Mouse (Mus musculus) liver, embryonic 15.5 days (tissue): ENCODE results near the gene Men1. TPM values are rescaled to one million over a fixed set of nuclear protein-coding genes. Genes with fewer than 3 reads are reported as not detected.

Experiments
- ATAC-seq: fragments of 200-750 bp; cut with Nextera tagmentation; 2 replicates; pipeline ENCODE4 v1.8.0; 2017; ENCODE audit warnings: moderate number of reproducible peaks, mild to moderate bottlenecking, moderate library complexity; ENCODE audit not compliant: insufficient read depth
- H3K27ac ChIP-seq: fragments of 300-500 bp; sonication (generic); replicated peaks from 2 replicates; pipeline ENCODE4 v1.5.1; 2015; ENCODE audit warnings: mild to moderate bottlenecking, inconsistent platforms
- H3K27me3 ChIP-seq: fragments of 300-500 bp; sonication (generic); 2 replicates; pipeline ENCODE4 v1.6.1; 2015; ENCODE audit warnings: mild to moderate bottlenecking, inconsistent platforms
- H3K36me3 ChIP-seq: fragments of 300-500 bp; sonication (generic); replicated peaks from 2 replicates; pipeline ENCODE4 v1.6.1; 2015; ENCODE audit warnings: moderate library complexity, mild to moderate bottlenecking, inconsistent platforms
- H3K4me1 ChIP-seq: fragments of 300-500 bp; sonication (generic); replicated peaks from 2 replicates; pipeline ENCODE4 v1.6.1; 2015; ENCODE audit warnings: inconsistent platforms
- H3K4me2 ChIP-seq: fragments of 300-500 bp; sonication (generic); 2 replicates; pipeline ENCODE4 v1.6.1; 2015; ENCODE audit warnings: moderate library complexity, mild to moderate bottlenecking, inconsistent platforms
- H3K4me3 ChIP-seq: fragments of 300-500 bp; sonication (generic); replicated peaks from 2 replicates; pipeline ENCODE4 v1.5.1; 2015; ENCODE audit warnings: mild to moderate bottlenecking, inconsistent platforms
- H3K9ac ChIP-seq: fragments of 300-500 bp; sonication (generic); 2 replicates; pipeline ENCODE4 v1.6.1; 2015; ENCODE audit warnings: moderate library complexity, mild to moderate bottlenecking, inconsistent platforms
- H3K9me3 ChIP-seq: fragments of 300-500 bp; sonication (generic); replicated peaks from 2 replicates; pipeline ENCODE4 v1.6.1; 2016; ENCODE audit warnings: inconsistent platforms
- WGBS: fragments of 180-500 bp; shearing (Covaris S2); methylation state at CpG from one replicate; pipeline ENCODE4 v1.1.7; 2015; ENCODE audit warnings: mixed read lengths; ENCODE audit not compliant: insufficient replicate concordance; 5-methylcytosine and 5-hydroxymethylcytosine counted together
- microRNA-seq: library from miRNA; unstranded; fragments of <30 nt; microRNA quantifications from one replicate; pipeline ENCODE4, GENCODE M21; 2016
- polyA plus RNA-seq: library from polyadenylated mRNA; unstranded; fragments of >200 nt; fragmentation: Nextera tagmentation; extraction: Ambion mirVana; gene quantifications from 2 replicates; pipeline ENCODE4 v1.2.1, GENCODE M21; 2015

The Men1 gene
- polyA plus RNA-seq, 1 experiment from 2014 or later: 25.1 TPM

DNA sequence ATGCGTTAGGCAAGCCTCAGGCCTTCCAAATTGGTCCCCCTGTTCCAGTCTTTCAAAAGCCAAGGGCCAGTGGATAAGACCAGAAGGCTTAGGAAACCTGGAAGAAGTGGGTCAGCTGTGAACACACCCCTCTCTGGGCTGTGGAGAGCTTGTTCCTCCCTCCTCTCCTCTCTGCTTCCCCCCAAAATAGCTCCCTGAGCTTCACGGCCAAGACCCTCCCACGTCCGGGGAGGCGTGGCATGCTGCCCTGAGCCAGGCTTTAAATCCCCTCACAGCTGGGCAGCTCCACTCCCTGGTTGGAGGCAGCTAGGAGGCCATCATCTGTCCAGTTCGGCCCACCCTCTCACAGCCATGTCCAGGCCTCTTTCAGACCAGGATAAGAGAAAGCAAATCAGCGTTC lies 49.3 kb downstream of the Men1 start, which contains the start of gene Pygm:
Gene Pygm (plus strand): TSS at position 272 of the 400 bp plus-strand sequence.
- no peaks in the 10 kb centered on the region for H3K9me3 ChIP-seq
- no peaks in the 10 kb centered on the region for H3K4me1 ChIP-seq
- ATAC-seq: no peak
- 21% methylated on average over 7 of the region's 7 CpGs for WGBS
- peaks cover 14% of the 10 kb centered on the region for H3K36me3 ChIP-seq
- H3K9ac ChIP-seq: no peak within 1 kb of the TSS
- no peak within 1 kb of the TSS for H3K4me2 ChIP-seq
- 0 out of 2 replicates have a peak, but pooled peaks cover 9% of the 10 kb centered on the region for H3K27me3 ChIP-seq
- H3K4me3 ChIP-seq: no peak within 1 kb of the TSS
- H3K27ac ChIP-seq: no peak within 1 kb of the TSS

DNA sequence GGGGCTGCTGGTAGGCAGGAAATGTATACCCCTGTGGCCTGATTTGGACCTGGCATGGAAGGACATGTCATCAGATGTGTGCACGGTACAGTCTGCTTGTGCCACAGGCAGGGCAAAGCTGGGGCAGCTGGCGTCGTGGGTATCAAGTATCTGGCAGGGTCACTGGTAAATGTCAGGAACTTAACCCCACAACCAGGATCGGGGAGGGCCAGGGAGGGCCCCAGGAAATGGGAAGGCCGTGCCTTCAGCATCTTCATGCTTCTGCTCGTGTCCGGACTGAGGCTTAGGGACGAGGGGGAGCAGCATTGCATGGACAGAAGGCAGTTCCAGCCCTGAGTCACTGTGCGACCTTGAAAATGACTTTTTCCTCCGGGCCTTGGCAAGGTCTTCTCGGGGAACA lies 50.2 kb downstream of the Men1 start:
- no peak for ATAC-seq
- no peak overlapping the region for H3K4me2 ChIP-seq
- no peak overlapping the region for H3K27ac ChIP-seq
- no peak overlapping the region for H3K4me3 ChIP-seq
- H3K9me3 ChIP-seq: no peaks in the 10 kb centered on the region
- no peak overlapping the region for H3K9ac ChIP-seq
- 65% methylated on average over 11 of the region's 11 CpGs for WGBS
- H3K4me1 ChIP-seq: 0 out of 2 replicates have a peak, but pooled peaks cover 6% of the 10 kb centered on the region
- 0 out of 2 replicates have a peak, but pooled peaks cover 5% of the 10 kb centered on the region for H3K36me3 ChIP-seq
- H3K27me3 ChIP-seq: 0 out of 2 replicates have a peak, but pooled peaks cover 10% of the 10 kb centered on the region

DNA sequence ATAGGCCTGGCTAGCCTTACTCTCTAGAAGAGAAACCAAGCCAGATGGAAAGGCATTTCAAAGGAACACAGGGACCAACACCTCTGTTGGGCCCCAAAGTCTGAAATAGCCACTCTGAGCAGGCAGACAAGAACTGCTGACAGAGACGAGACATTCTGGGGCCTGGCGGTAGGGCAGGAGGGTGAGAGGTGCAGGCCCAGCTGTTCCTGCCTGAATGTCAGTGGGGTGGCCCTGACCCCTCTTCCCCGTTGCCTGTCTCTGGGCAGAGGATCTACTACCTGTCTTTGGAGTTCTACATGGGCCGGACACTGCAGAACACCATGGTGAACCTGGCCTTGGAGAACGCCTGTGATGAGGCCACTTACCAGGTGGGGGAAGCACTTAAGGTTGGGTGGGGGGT lies 50.6 kb downstream of the Men1 start:
- no peak overlapping the region for H3K27ac ChIP-seq
- 0 out of 2 replicates have a peak, but pooled peaks cover 4% of the 10 kb centered on the region for H3K36me3 ChIP-seq
- H3K4me3 ChIP-seq: no peak overlapping the region
- no peaks in the 10 kb centered on the region for H3K9me3 ChIP-seq
- ATAC-seq: no peak
- no peak overlapping the region for H3K4me2 ChIP-seq
- H3K4me1 ChIP-seq: peaks cover 11% of the 10 kb centered on the region; the same call in 1 of the 2 replicates
- 0 out of 2 replicates have a peak, but pooled peaks cover 10% of the 10 kb centered on the region for H3K27me3 ChIP-seq
- no peak overlapping the region for H3K9ac ChIP-seq
- WGBS: 67% methylated on average over 5 of the region's 5 CpGs

DNA sequence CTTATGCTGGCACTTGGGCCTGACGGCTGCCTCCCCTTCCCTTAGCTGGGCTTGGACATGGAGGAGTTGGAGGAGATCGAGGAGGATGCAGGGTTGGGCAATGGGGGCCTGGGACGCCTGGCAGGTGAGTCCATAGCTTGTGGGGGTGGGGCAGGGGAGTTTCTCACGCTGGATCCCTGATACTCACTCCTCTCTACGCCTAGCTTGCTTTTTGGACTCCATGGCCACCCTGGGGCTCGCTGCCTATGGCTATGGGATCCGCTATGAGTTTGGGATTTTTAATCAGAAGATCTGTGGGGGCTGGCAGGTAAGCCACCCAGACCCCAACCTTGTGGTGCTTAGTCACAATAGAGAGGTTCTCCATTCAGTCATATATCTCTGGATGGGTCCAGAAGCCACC lies 51.0 kb downstream of the Men1 start:
- no peaks in the 10 kb centered on the region for H3K9me3 ChIP-seq
- 0 out of 2 replicates have a peak, but pooled peaks cover 10% of the 10 kb centered on the region for H3K27me3 ChIP-seq
- 0 out of 2 replicates have a peak, but pooled peaks cover under 1% of the 10 kb centered on the region for H3K36me3 ChIP-seq
- WGBS: 55% methylated on average over 7 of the region's 7 CpGs
- no peak overlapping the region for H3K4me2 ChIP-seq
- no peak for ATAC-seq
- no peak overlapping the region for H3K4me3 ChIP-seq
- H3K27ac ChIP-seq: no peak overlapping the region
- H3K4me1 ChIP-seq: peaks cover 13% of the 10 kb centered on the region; the same call in 1 of the 2 replicates
- H3K9ac ChIP-seq: no peak overlapping the region

DNA sequence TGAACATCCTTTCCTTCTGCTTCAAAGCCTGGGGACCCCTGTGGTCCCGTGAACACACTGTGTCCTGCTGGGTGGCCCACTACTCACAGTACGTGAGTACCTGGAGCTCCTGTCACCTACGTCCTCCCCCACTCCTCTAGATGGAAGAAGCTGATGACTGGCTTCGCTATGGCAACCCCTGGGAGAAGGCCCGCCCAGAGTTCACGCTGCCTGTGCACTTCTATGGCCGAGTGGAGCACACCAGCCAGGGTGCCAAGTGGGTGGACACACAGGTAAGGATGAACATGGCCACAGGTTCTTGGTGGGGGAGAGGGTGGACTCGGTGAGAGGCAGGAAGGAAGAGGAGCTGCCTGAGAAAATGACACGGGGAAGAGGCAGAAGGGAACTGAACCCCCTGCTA lies 51.5 kb downstream of the Men1 start:
- Histone ChIP-seq H3K9ac (no peak overlapping the region), H3K4me3 (no peak overlapping the region), H3K36me3 (no peaks in the 10 kb centered on the region), H3K9me3 (no peaks in the 10 kb centered on the region), H3K27me3 (0 out of 2 replicates have a peak, but pooled peaks cover 10% of the 10 kb centered on the region), H3K27ac (no peak overlapping the region), H3K4me2 (no peak overlapping the region), H3K4me1 (peaks cover 13% of the 10 kb centered on the region; the same call in 1 of the 2 replicates)
- WGBS: 61% methylated on average over 9 of the region's 9 CpGs
- no peak for ATAC-seq

DNA sequence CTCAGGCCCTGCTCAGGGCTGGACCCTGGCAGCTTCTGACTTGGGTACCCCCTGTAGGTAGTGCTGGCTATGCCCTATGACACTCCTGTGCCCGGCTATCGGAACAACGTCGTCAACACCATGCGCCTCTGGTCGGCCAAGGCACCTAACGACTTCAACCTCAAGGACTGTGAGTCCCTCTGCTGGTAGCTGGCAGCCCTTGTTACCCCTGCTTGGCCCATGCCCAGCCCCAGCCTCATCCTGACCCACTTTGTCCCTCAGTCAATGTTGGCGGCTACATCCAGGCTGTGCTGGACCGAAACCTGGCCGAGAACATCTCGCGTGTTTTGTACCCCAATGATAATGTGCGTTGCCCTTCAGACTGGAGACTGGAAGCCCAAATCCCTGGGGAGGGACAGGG lies 53.2 kb downstream of the Men1 start:
- Histone ChIP-seq H3K9me3 (no peaks in the 10 kb centered on the region), H3K4me3 (no peak overlapping the region), H3K27ac (no peak overlapping the region), H3K9ac (no peak overlapping the region), H3K36me3 (no peaks in the 10 kb centered on the region), H3K4me1 (peaks cover 13% of the 10 kb centered on the region; the same call in 1 of the 2 replicates), H3K27me3 (0 out of 2 replicates have a peak, but pooled peaks cover 10% of the 10 kb centered on the region), H3K4me2 (no peak overlapping the region)
- 68% methylated on average over 13 of the region's 13 CpGs for WGBS
- no peak for ATAC-seq

DNA sequence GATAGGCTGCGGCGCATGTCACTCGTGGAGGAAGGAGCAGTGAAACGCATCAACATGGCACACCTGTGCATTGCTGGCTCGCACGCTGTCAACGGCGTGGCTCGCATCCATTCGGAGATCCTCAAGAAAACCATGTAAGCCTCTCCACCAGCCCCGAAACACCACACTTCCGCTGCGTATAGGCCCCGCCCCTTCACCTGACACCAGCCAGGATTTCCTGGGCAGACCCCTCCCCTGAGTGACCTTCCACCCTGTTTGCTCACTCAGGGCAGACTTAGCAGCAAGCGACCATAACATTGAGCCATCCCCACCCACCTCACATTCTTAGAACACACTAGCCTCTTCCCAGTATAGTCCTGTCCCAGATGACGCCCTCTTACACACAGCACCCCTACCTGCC lies 55.0 kb downstream of the Men1 start:
- H3K9me3 ChIP-seq: no peaks in the 10 kb centered on the region
- 8% methylated on average over 16 of the region's 16 CpGs for WGBS
- H3K4me3 ChIP-seq: peak overlapping the region; percentile 39
- 0 out of 2 replicates have a peak, but pooled peaks cover 10% of the 10 kb centered on the region for H3K27me3 ChIP-seq
- H3K36me3 ChIP-seq: no peaks in the 10 kb centered on the region
- H3K4me1 ChIP-seq: peaks cover 13% of the 10 kb centered on the region; the same call in 1 of the 2 replicates
- H3K4me2 ChIP-seq: peak overlapping the region; percentile 57
- peak; percentile 55 for ATAC-seq
- H3K9ac ChIP-seq: no peak overlapping the region
- H3K27ac ChIP-seq: no peak overlapping the region

DNA sequence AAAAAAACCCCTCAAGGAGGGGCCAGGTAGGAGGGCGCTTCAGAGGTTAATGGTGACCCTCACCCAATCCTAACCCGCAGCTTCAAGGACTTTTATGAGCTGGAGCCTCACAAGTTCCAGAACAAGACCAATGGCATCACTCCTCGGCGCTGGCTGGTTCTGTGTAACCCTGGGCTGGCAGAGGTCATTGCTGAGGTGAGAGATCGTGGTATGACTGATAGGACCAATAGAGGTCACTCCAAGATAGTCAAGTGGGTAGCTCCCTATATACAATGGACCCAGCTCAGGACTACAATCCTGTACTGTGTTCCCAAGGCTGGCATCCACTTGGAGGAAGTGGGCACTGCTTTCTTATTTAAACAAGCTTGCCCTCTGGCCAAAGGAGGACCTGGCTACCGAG lies 55.5 kb downstream of the Men1 start:
- ATAC-seq: no peak
- no peaks in the 10 kb centered on the region for H3K36me3 ChIP-seq
- H3K4me3 ChIP-seq: no peak overlapping the region
- 0 out of 2 replicates have a peak, but pooled peaks cover 10% of the 10 kb centered on the region for H3K27me3 ChIP-seq
- H3K4me1 ChIP-seq: peaks cover 13% of the 10 kb centered on the region; the same call in 1 of the 2 replicates
- H3K4me2 ChIP-seq: peak overlapping the region; percentile 57
- H3K9me3 ChIP-seq: no peaks in the 10 kb centered on the region
- WGBS: 43% methylated on average over 6 of the region's 6 CpGs
- H3K27ac ChIP-seq: no peak overlapping the region
- no peak overlapping the region for H3K9ac ChIP-seq

Small RNA genes lying within 50 kb of the gene (microRNA-seq; reads per million reads assigned to microRNA genes)
- 1.3 reads per million for gene Mir6989

Other genes with a start within 250 kb of the Men1 start
- 34.5 and 35.4 TPM in 2 replicates for gene Cdca5, start 250.0 kb upstream of the Men1 start, polyA plus RNA-seq
- gene AC131692.1, start 240.6 kb upstream of the Men1 start, polyA plus RNA-seq: 0.23 and 0.25 TPM in 2 replicates
- gene Naaladl1, start 229.2 kb upstream of the Men1 start, polyA plus RNA-seq: 3.5 and 3.7 TPM in 2 replicates
- 23.2 and 24.0 TPM in 2 replicates for gene Sac3d1, start 216.3 kb upstream of the Men1 start, polyA plus RNA-seq
- 58.5 and 66.0 TPM in 2 replicates for gene Snx15, start 206.7 kb upstream of the Men1 start, polyA plus RNA-seq
- gene Batf2, start 194.0 kb upstream of the Men1 start, polyA plus RNA-seq: 0.17 and 0.44 TPM in 2 replicates
- gene Arl2, start 193.4 kb upstream of the Men1 start, polyA plus RNA-seq: 26.0 and 28.8 TPM in 2 replicates
- not detected in 2 replicates for gene Majin, start 150.6 kb upstream of the Men1 start, polyA plus RNA-seq
- 0.15 and 0.28 TPM in 2 replicates for gene Gpha2, start 108.6 kb upstream of the Men1 start, polyA plus RNA-seq
- gene Ppp2r5b, start 99.1 kb upstream of the Men1 start, polyA plus RNA-seq: 3.3 and 5.0 TPM in 2 replicates
- gene Atg2a, start 93.3 kb upstream of the Men1 start, polyA plus RNA-seq: 4.7 and 5.8 TPM in 2 replicates
- gene Ehd1, start 58.3 kb upstream of the Men1 start, polyA plus RNA-seq: 64.0 and 69.3 TPM in 2 replicates
- 0.21 and 0.38 TPM in 2 replicates for gene Cdc42bpg, start 28.5 kb upstream of the Men1 start, polyA plus RNA-seq
- gene Map4k2, start 6.2 kb downstream of the Men1 start, polyA plus RNA-seq: 7.7 and 9.1 TPM in 2 replicates
- 64.3 and 68.8 TPM in 2 replicates for gene Sf1, start 28.7 kb downstream of the Men1 start, polyA plus RNA-seq
- gene Pygm, start 49.4 kb downstream of the Men1 start, polyA plus RNA-seq: 6.4 and 9.2 TPM in 2 replicates
- gene Rasgrp2, start 64.4 kb downstream of the Men1 start, polyA plus RNA-seq: 81.3 and 88.4 TPM in 2 replicates
- gene Nrxn2, start 83.8 kb downstream of the Men1 start, polyA plus RNA-seq: 0.39 and 0.51 TPM in 2 replicates
- not detected in 2 replicates for gene Slc22a12, start 208.1 kb downstream of the Men1 start, polyA plus RNA-seq